Mouse (Mus musculus) liver, adult 2 months (tissue): ENCODE data around the gene Akap8.

Experiments
- CTCF ChIP-seq: fragments of 200-500 bp; IDR thresholded peaks from 2 replicates; pipeline ENCODE4 v1.5.1; 2011; ENCODE audit warnings: low read depth, low read length, control low read depth
- POLR2A ChIP-seq: fragments of 200-500 bp; IDR thresholded peaks from 2 replicates; pipeline ENCODE4 v1.6.1; 2011; ENCODE audit warnings: low read length, control low read depth; ENCODE audit not compliant: insufficient read depth; ENCODE audit errors: extremely low read depth

DNA sequence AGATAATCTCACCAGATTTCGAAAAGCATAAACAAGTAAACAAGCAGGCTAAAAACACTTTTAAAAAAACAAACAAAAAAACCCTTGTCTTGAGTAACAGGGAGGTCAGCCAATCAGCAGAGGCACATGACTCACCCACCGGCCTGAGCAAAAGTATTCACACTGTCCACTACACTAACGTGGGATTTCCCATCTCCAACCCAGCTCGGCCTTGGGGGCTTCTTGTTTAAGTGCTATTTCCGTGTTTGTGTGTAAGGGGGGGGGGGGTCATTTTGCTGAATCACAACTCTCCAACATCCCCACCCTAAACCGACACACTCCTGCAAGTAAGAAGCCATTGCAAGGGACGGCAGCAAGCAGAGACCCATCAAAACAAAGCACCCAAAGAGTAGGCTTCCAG, 37.7 kb downstream of the Akap8 start:
- no peak for TF ChIP-seq CTCF
- TF ChIP-seq POLR2A, result no peak
